Mouse (Mus musculus): ENCODE data around the gene Psma3.

GRCm38 (mm10) chr12:71017242-71017571 lies 42.8 kb downstream of the Psma3 start:
- TF ChIP-seq CTCF (IDR thresholded peaks at IDR 0.05; ENCODE audit: low read depth, low read length) (no peak), POLR2A (IDR thresholded peaks at IDR 0.05; ENCODE audit: insufficient read depth, low read length) (no peak)

All from ES-Bruce4 (cell line).